Mouse (Mus musculus): ENCODE results near the gene Alpl.

GRCm38 (mm10) chr4:137780986-137781385, 15.2 kb downstream of the Alpl start:
- TF ChIP-seq POLR2A (IDR thresholded peaks at IDR 0.05; ENCODE audit: insufficient read depth, low read depth, low read length) (no peak), CTCF (IDR thresholded peaks at IDR 0.05; ENCODE audit: insufficient read depth, low read depth, low read length) (no peak)
